Comparison of ENCODE assay signal across 1 mouse cellular context in genomic region chr9:58216402-58216801, GRCm38 (mm10).
TF ChIP-seq lines count a peak whose summit lies in the region.

No protein-coding gene starts in this region.

TF ChIP-seq in CH12.LX, 34 proteins besides CTCF, POLR2A, EP300 and RAD21:
- TF ChIP-seq TCF12 (IDR thresholded peaks at IDR 0.05; ENCODE audit: low read depth, low read length) (no peak), POLR2AphosphoS2 (IDR thresholded peaks at IDR 0.05; ENCODE audit: low read depth, low read length) (peak; percentile 87), SMC3 (IDR thresholded peaks at IDR 0.05; ENCODE audit: low read depth, low read length) (peak; percentile 51)
